24 mouse cellular contexts compared by ENCODE assay signal in genomic region chr3:156301745-156302144, GRCm38 (mm10).
DNase-seq lines count a peak whose midpoint lies in the region; ATAC-seq lines count a peak whose summit lies in the region.
"Had no signal": no experiment of that assay in that cellular context is flagged by ENCODE, and none has a peak within 500 bp of the region (broad histone marks: within the 10 kb centered on the region; RNA-seq: fewer than 3 reads in every experiment).

No protein-coding gene starts in this region.

- no peaks in the 10 kb centered on the region for H3K27me3 ChIP-seq in forebrain, embryonic 15.5 days
- H3K27me3 ChIP-seq in forebrain, embryonic 11.5 days (ENCODE audit: control insufficient read depth, insufficient read depth, low read length) = no peaks in the 10 kb centered on the region; the same call in 1 of the 2 replicates
- H3K27me3 ChIP-seq in midbrain, embryonic 16.5 days (ENCODE audit: control insufficient read depth, insufficient read depth, low read depth, low read length) = no peaks in the 10 kb centered on the region
- H3K27me3 ChIP-seq in midbrain, embryonic 13.5 days = no peaks in the 10 kb centered on the region
- H3K27me3 ChIP-seq: CH12.LX; heart, embryonic 13.5 days; intestine, embryonic 15.5 days had no signal

- no peaks in the 10 kb centered on the region for H3K36me3 ChIP-seq in forebrain, embryonic 15.5 days
- H3K36me3 ChIP-seq in forebrain, embryonic 11.5 days (ENCODE audit: control insufficient read depth, insufficient read depth, low read length) = no peaks in the 10 kb centered on the region
- H3K36me3 ChIP-seq in midbrain, embryonic 16.5 days (ENCODE audit: control insufficient read depth, insufficient read depth, low read length) = no peaks in the 10 kb centered on the region
- H3K36me3 ChIP-seq in midbrain, embryonic 13.5 days = no peaks in the 10 kb centered on the region
- H3K36me3 ChIP-seq: G1E; heart, embryonic 10.5 days; heart, embryonic 13.5 days; intestine, embryonic 15.5 days had no signal

- no peak overlapping the region for H3K4me2 ChIP-seq in forebrain, embryonic 15.5 days (replicated peaks)
- no peak overlapping the region for H3K4me2 ChIP-seq in forebrain, embryonic 11.5 days (ENCODE audit: low read depth, low read length, severe bottlenecking)
- H3K4me2 ChIP-seq in midbrain, embryonic 16.5 days (ENCODE audit: low read length) = no peak overlapping the region
- no peak overlapping the region for H3K4me2 ChIP-seq in midbrain, embryonic 13.5 days (replicated peaks)
- H3K4me2 ChIP-seq: heart, embryonic 13.5 days; hindbrain, embryonic 14.5 days; intestine, embryonic 15.5 days had no signal

- WGBS in forebrain, embryonic 15.5 days = 33% methylated on average over 3 of the region's 3 CpGs
- WGBS in forebrain, embryonic 11.5 days = 78% methylated on average over 3 of the region's 3 CpGs
- 65% methylated on average over 3 of the region's 3 CpGs for WGBS in midbrain, embryonic 16.5 days
- 71% methylated on average over 3 of the region's 3 CpGs for WGBS in midbrain, embryonic 13.5 days

- H3K4me1 ChIP-seq in forebrain, embryonic 15.5 days = peaks cover 40% of the 10 kb centered on the region
- H3K4me1 ChIP-seq in forebrain, embryonic 11.5 days (replicated peaks; ENCODE audit: control insufficient read depth, insufficient read depth, low read length) = no peaks in the 10 kb centered on the region; the same call in 1 of the 2 replicates
- H3K4me1 ChIP-seq in midbrain, embryonic 16.5 days (ENCODE audit: control insufficient read depth, insufficient read depth, low read length) = 0 out of 2 replicates have a peak, but pooled peaks cover 3% of the 10 kb centered on the region
- peaks cover 17% of the 10 kb centered on the region for H3K4me1 ChIP-seq in midbrain, embryonic 13.5 days (replicated peaks)
- H3K4me1 ChIP-seq: heart, embryonic 10.5 days; intestine, embryonic 15.5 days had no signal

- ATAC-seq in forebrain, embryonic 15.5 days (replicated peaks) = peak; percentile 42
- no peak for ATAC-seq in forebrain, embryonic 11.5 days (replicated peaks; ENCODE audit: low FRiP score)
- ATAC-seq in midbrain, embryonic 16.5 days = peak; percentile 47; the same call in 1 of the 2 replicates
- ATAC-seq in midbrain, embryonic 13.5 days = no peak
- ATAC-seq: intestine, embryonic 15.5 days had no signal

- H3K9me3 ChIP-seq in forebrain, embryonic 15.5 days = no peaks in the 10 kb centered on the region
- H3K9me3 ChIP-seq in forebrain, embryonic 11.5 days (ENCODE audit: control insufficient read depth, low read length) = no peaks in the 10 kb centered on the region
- H3K9me3 ChIP-seq in midbrain, embryonic 16.5 days (replicated peaks; ENCODE audit: control insufficient read depth, low read length, poor library complexity, severe bottlenecking) = no peaks in the 10 kb centered on the region
- H3K9me3 ChIP-seq in midbrain, embryonic 13.5 days = no peaks in the 10 kb centered on the region
- H3K9me3 ChIP-seq: heart, embryonic 10.5 days; heart, embryonic 13.5 days; intestine, embryonic 15.5 days had no signal

- no peak overlapping the region for H3K9ac ChIP-seq in forebrain, embryonic 15.5 days (replicated peaks)
- H3K9ac ChIP-seq in forebrain, embryonic 11.5 days (ENCODE audit: low read length) = no peak overlapping the region
- no peak overlapping the region for H3K9ac ChIP-seq in midbrain, embryonic 16.5 days (ENCODE audit: low read depth, low read length)
- H3K9ac ChIP-seq in midbrain, embryonic 13.5 days (replicated peaks) = no peak overlapping the region
- H3K9ac ChIP-seq: heart, embryonic 13.5 days; hindbrain, embryonic 14.5 days; intestine, embryonic 15.5 days had no signal

- H3K27ac ChIP-seq in forebrain, embryonic 15.5 days (replicated peaks) = no peak overlapping the region
- no peak overlapping the region for H3K27ac ChIP-seq in forebrain, embryonic 11.5 days (ENCODE audit: low read depth, low read length)
- no peak overlapping the region for H3K27ac ChIP-seq in midbrain, embryonic 16.5 days (ENCODE audit: low read length)
- H3K27ac ChIP-seq in midbrain, embryonic 13.5 days = no peak overlapping the region
- H3K27ac ChIP-seq: heart, adult 2 months; heart, embryonic 10.5 days; heart, embryonic 13.5 days; hindbrain, embryonic 14.5 days; intestine, embryonic 15.5 days had no signal

- peak; percentile 7 to 10 for DNase-seq in cerebellum, postnatal 14 days
- no peak for DNase-seq in cerebellum, adult 9-11 months
- DNase-seq in forebrain, embryonic 11.5 days (ENCODE audit: low spot score) = no peak
- no peak for DNase-seq in layer of hippocampus, postnatal 25 days (ENCODE audit: extremely low spot score in 1 of 2, low spot score in 1 of 2)
- DNase-seq: adrenal gland, adult 2 months; adrenal gland, postnatal 14 days; B cell, adult 2 months; cerebellum, adult 18-20 months; cerebellum, adult 9-10 months; gastrocnemius, postnatal 36 days; heart, adult 2 months; heart, postnatal 14 days; heart, postnatal 4 days; kidney, adult 11 months; kidney, adult 8-10 months had no signal

- no peak overlapping the region for H3K4me3 ChIP-seq in forebrain, embryonic 15.5 days
- H3K4me3 ChIP-seq in forebrain, embryonic 11.5 days (ENCODE audit: low read depth, low read length) = no peak overlapping the region
- no peak overlapping the region for H3K4me3 ChIP-seq in midbrain, embryonic 16.5 days (ENCODE audit: low read depth, low read length)
- H3K4me3 ChIP-seq in midbrain, embryonic 13.5 days (replicated peaks) = no peak overlapping the region
- H3K4me3 ChIP-seq: heart, adult 2 months; heart, embryonic 10.5 days; heart, embryonic 13.5 days; intestine, embryonic 15.5 days had no signal

Comparison
In these comparisons a context has a peak if more than half of its experiments do, and no peak if none do; other contexts are left out.
1. DNase-seq: peak in cerebellum, postnatal 14 days (2 of 2); none in cerebellum, adult 9-11 months (single experiment), forebrain, embryonic 11.5 days (single experiment) and layer of hippocampus, postnatal 25 days (0 of 2).
2. ATAC-seq: peak in forebrain, embryonic 15.5 days (single experiment) and midbrain, embryonic 16.5 days (single experiment); none in forebrain, embryonic 11.5 days (single experiment) and midbrain, embryonic 13.5 days (single experiment).